Mouse (Mus musculus): ENCODE results near the gene Afdn.
A peak's percentile ranks its signal among the peaks of the same experiment; 100 is the strongest.
"Not testable (repeated sequence)": the region's sequence is repeated elsewhere in the genome, so short reads cannot be mapped to it uniquely, and the experiment has no call there.

Afdn gene

GRCm38 (mm10) chr17:13769256-13769655 is 8.9 kb downstream of the Afdn start:
- DNase-seq (ENCODE audit: low read depth, low spot score) = no peak

- DNase-seq (ENCODE audit: low read depth, low spot score) = no peak
Observed at GRCm38 (mm10) chr17:13777676-13778075, 17.3 kb downstream of the Afdn start.

- no peak for DNase-seq (ENCODE audit: low read depth, low spot score)
Observed at GRCm38 (mm10) chr17:13778865-13779264, 18.5 kb downstream of the Afdn start.

GRCm38 (mm10) chr17:13781948-13782347 is 21.6 kb downstream of the Afdn start:
- DNase-seq (ENCODE audit: low read depth, low spot score) = no peak

GRCm38 (mm10) chr17:13783469-13783868 is 23.1 kb downstream of the Afdn start:
- DNase-seq (ENCODE audit: low read depth, low spot score) = no peak

- DNase-seq (ENCODE audit: low read depth, low spot score) = not testable (repeated sequence)
Observed at GRCm38 (mm10) chr17:13790033-13790432, 29.7 kb downstream of the Afdn start.

GRCm38 (mm10) chr17:13797691-13798090 is 37.4 kb downstream of the Afdn start:
- no peak for DNase-seq (ENCODE audit: low read depth, low spot score)

GRCm38 (mm10) chr17:13802836-13803408 is 42.6 kb downstream of the Afdn start:
- DNase-seq (ENCODE audit: low read depth, low spot score) = no peak

GRCm38 (mm10) chr17:13806016-13806415 is 45.7 kb downstream of the Afdn start:
- DNase-seq (ENCODE audit: low read depth, low spot score) = no peak

GRCm38 (mm10) chr17:13817789-13818188 is 57.5 kb downstream of the Afdn start:
- no peak for DNase-seq (ENCODE audit: low read depth, low spot score)

GRCm38 (mm10) chr17:13819342-13819741 is 59.0 kb downstream of the Afdn start:
- no peak for DNase-seq (ENCODE audit: low read depth, low spot score)

- DNase-seq (ENCODE audit: low read depth, low spot score) = no peak
Observed at GRCm38 (mm10) chr17:13820676-13821075, 60.3 kb downstream of the Afdn start.

GRCm38 (mm10) chr17:13825421-13825820 is 65.1 kb downstream of the Afdn start:
- DNase-seq (ENCODE audit: low read depth, low spot score) = no peak

- DNase-seq (ENCODE audit: low read depth, low spot score) = no peak
Observed at GRCm38 (mm10) chr17:13830234-13830633, 69.9 kb downstream of the Afdn start.

GRCm38 (mm10) chr17:13830636-13831341 is 70.5 kb downstream of the Afdn start:
- peak; percentile 31 for DNase-seq (ENCODE audit: low read depth, low spot score)

- DNase-seq (ENCODE audit: low read depth, low spot score) = peak; percentile 20
Observed at GRCm38 (mm10) chr17:13835876-13836275, 75.5 kb downstream of the Afdn start.

GRCm38 (mm10) chr17:13850175-13850574 is 89.8 kb downstream of the Afdn start:
- DNase-seq (ENCODE audit: low read depth, low spot score) = no peak

GRCm38 (mm10) chr17:13853883-13854282 is 93.5 kb downstream of the Afdn start:
- DNase-seq (ENCODE audit: low read depth, low spot score) = not testable (repeated sequence)

GRCm38 (mm10) chr17:13855396-13855795 is 95.1 kb downstream of the Afdn start:
- no peak for DNase-seq (ENCODE audit: low read depth, low spot score)

- DNase-seq (ENCODE audit: low read depth, low spot score) = no peak
Observed at GRCm38 (mm10) chr17:13856429-13857090, 96.2 kb downstream of the Afdn start.

GRCm38 (mm10) chr17:13865340-13865739 is 105.0 kb downstream of the Afdn start:
- DNase-seq (ENCODE audit: low read depth, low spot score) = no peak

GRCm38 (mm10) chr17:13866951-13867351 is 106.6 kb downstream of the Afdn start:
- no peak for DNase-seq (ENCODE audit: low read depth, low spot score)

- DNase-seq (ENCODE audit: low read depth, low spot score) = no peak
Observed at GRCm38 (mm10) chr17:13867475-13867874, 107.1 kb downstream of the Afdn start.

Measured in embryo, embryonic 11.5 days (tissue).